Mouse (Mus musculus) small intestine, adult 2 months (tissue): ENCODE measurements around the gene Slc7a5. TPM values are rescaled to one million over a fixed set of nuclear protein-coding genes. Genes with fewer than 3 reads are reported as not detected.
A peak's percentile ranks its signal among the peaks of the same experiment; 100 is the strongest.

ENCODE experiments used
- H3K27ac ChIP-seq: fragments of 200-500 bp; 2 replicates; pipeline ENCODE4 v1.5.1; 2012; ENCODE audit warnings: low read depth, low read length, control low read depth, inconsistent platforms; ENCODE audit not compliant: insufficient read depth
- H3K27me3 ChIP-seq: fragments of 200-500 bp; 2 replicates; pipeline ENCODE4 v1.6.1; 2012; ENCODE audit warnings: mild to moderate bottlenecking, moderate library complexity, low read length, inconsistent platforms; ENCODE audit not compliant: control insufficient read depth, insufficient read depth
- H3K36me3 ChIP-seq: fragments of 200-500 bp; 2 replicates; pipeline ENCODE4 v1.6.1; 2012; ENCODE audit warnings: mild to moderate bottlenecking, low read length, control low read depth, inconsistent platforms; ENCODE audit not compliant: control insufficient read depth, insufficient read depth
- H3K4me1 ChIP-seq: fragments of 200-500 bp; 2 replicates; pipeline ENCODE4 v1.6.1; 2012; ENCODE audit warnings: low read length, inconsistent platforms, mixed read lengths; ENCODE audit not compliant: control insufficient read depth, insufficient read depth, insufficient read length
- H3K4me3 ChIP-seq: fragments of 200-500 bp; 2 replicates; pipeline ENCODE4 v1.5.1; 2012; ENCODE audit warnings: low read depth, mild to moderate bottlenecking, control low read depth, inconsistent platforms, low read length, moderate library complexity
- CTCF ChIP-seq: fragments of 200-500 bp; IDR thresholded peaks from 2 replicates; pipeline ENCODE4 v1.5.1; 2012; ENCODE audit warnings: low read depth, mild to moderate bottlenecking, control low read depth, inconsistent platforms, low read length, moderate library complexity, mixed read lengths; ENCODE audit not compliant: insufficient replicate concordance, insufficient read length; ENCODE audit errors: extremely low read depth
- POLR2A ChIP-seq: fragments of 200-500 bp; IDR thresholded peaks from 2 replicates; pipeline ENCODE4 v1.6.1; 2012; ENCODE audit warnings: low read depth, mild to moderate bottlenecking, control low read depth, inconsistent platforms, low read length, moderate library complexity
- whole genome bisulfite sequencing: fragments of 180-500 bp; shearing (Covaris S2); methylation state at CpG from one replicate; pipeline ENCODE4 v1.1.7; 2018; 5-methylcytosine and 5-hydroxymethylcytosine counted together
- polyA plus RNA-seq: library from polyadenylated mRNA; depleted of rRNA; stranded (reverse); fragments of >200 nt; gene quantifications from 2 replicates; pipeline ENCODE4 v1.2.3, GENCODE M21; 2012

Slc7a5 gene
- polyA plus RNA-seq, 1 experiment, result 11.5 TPM

- H3K4me3 ChIP-seq, result no peak overlapping the region
- no peak overlapping the region for H3K27ac ChIP-seq
- peaks cover 5% of the 10 kb centered on the region; the same call in 1 of the 2 replicates for H3K4me1 ChIP-seq
- no peaks in the 10 kb centered on the region for H3K27me3 ChIP-seq
- H3K36me3 ChIP-seq, result no peaks in the 10 kb centered on the region
- peak; percentile 89; the same call in 1 of the 2 replicates for TF ChIP-seq CTCF
- no peak for TF ChIP-seq POLR2A
- WGBS, result 26% methylated on average over 10 of the region's 10 CpGs
Measured at GRCm38 (mm10) chr8:121925624-121926023, 18.1 kb upstream of the Slc7a5 start.

- no peak overlapping the region for H3K27ac ChIP-seq
- H3K4me3 ChIP-seq, result no peak overlapping the region
- peaks cover 5% of the 10 kb centered on the region; the same call in 1 of the 2 replicates for H3K4me1 ChIP-seq
- 36% methylated on average over 5 of the region's 5 CpGs for WGBS
- no peaks in the 10 kb centered on the region for H3K27me3 ChIP-seq
- H3K36me3 ChIP-seq, result no peaks in the 10 kb centered on the region
- no peak for TF ChIP-seq POLR2A
- TF ChIP-seq CTCF, result no peak
Measured at GRCm38 (mm10) chr8:121924681-121925080, 17.2 kb upstream of the Slc7a5 start.

GRCm38 (mm10) chr8:121922101-121922500, 14.6 kb upstream of the Slc7a5 start:
- WGBS, result 26% methylated on average over 8 of the region's 8 CpGs
- no peaks in the 10 kb centered on the region for H3K27me3 ChIP-seq
- H3K36me3 ChIP-seq, result no peaks in the 10 kb centered on the region
- H3K4me1 ChIP-seq, result peaks cover 5% of the 10 kb centered on the region; the same call in 1 of the 2 replicates
- no peak overlapping the region for H3K27ac ChIP-seq
- no peak overlapping the region for H3K4me3 ChIP-seq
- TF ChIP-seq POLR2A (no peak), CTCF (no peak)

GRCm38 (mm10) chr8:121921582-121921981, 14.1 kb upstream of the Slc7a5 start:
- 70% methylated on average over 8 of the region's 8 CpGs for WGBS
- no peak overlapping the region for H3K27ac ChIP-seq

GRCm38 (mm10) chr8:121919731-121920130, 12.2 kb upstream of the Slc7a5 start:
- Histone ChIP-seq H3K4me1 (peaks cover 5% of the 10 kb centered on the region; the same call in 1 of the 2 replicates), H3K4me3 (no peak overlapping the region), H3K27ac (no peak overlapping the region), H3K36me3 (no peaks in the 10 kb centered on the region), H3K27me3 (no peaks in the 10 kb centered on the region)
- WGBS, result 28% methylated on average over 3 of the region's 3 CpGs
- TF ChIP-seq POLR2A, result no peak
- no peak for TF ChIP-seq CTCF

More at GRCm38 (mm10) chr8:121921582-121921981, 14.1 kb upstream of the Slc7a5 start:
- Histone ChIP-seq H3K4me1 (peaks cover 5% of the 10 kb centered on the region; the same call in 1 of the 2 replicates), H3K4me3 (no peak overlapping the region), H3K27me3 (no peaks in the 10 kb centered on the region), H3K36me3 (no peaks in the 10 kb centered on the region)
- TF ChIP-seq CTCF (no peak), POLR2A (no peak)

GRCm38 (mm10) chr8:121919158-121919557, 11.7 kb upstream of the Slc7a5 start:
- WGBS, result 45% methylated on average over 4 of the region's 4 CpGs
- Histone ChIP-seq H3K4me3 (no peak overlapping the region), H3K36me3 (no peaks in the 10 kb centered on the region), H3K27ac (no peak overlapping the region), H3K27me3 (no peaks in the 10 kb centered on the region), H3K4me1 (peaks cover 4% of the 10 kb centered on the region; the same call in 1 of the 2 replicates)
- TF ChIP-seq POLR2A, result no peak
- no peak for TF ChIP-seq CTCF

- H3K27ac ChIP-seq, result no peak overlapping the region
- H3K36me3 ChIP-seq, result no peaks in the 10 kb centered on the region
- H3K4me3 ChIP-seq, result no peak overlapping the region
- H3K4me1 ChIP-seq, result no peaks in the 10 kb centered on the region
- WGBS, result 32% methylated on average over 8 of the region's 8 CpGs
- no peak for TF ChIP-seq CTCF
- TF ChIP-seq POLR2A, result no peak
- H3K27me3 ChIP-seq, result no peaks in the 10 kb centered on the region
Measured at GRCm38 (mm10) chr8:121913378-121913777, 5.9 kb upstream of the Slc7a5 start.
